Mouse (Mus musculus): ENCODE measurements around the gene Igfbp2. TPM values are rescaled to one million over a fixed set of nuclear protein-coding genes. Genes with fewer than 3 reads are reported as not detected.

The Igfbp2 gene
- 157 and 862 TPM in 2 replicates for polyA plus RNA-seq (2012; rRNA removed)

GRCm38 (mm10) chr1:72823751-72824706, at the start of gene Igfbp2:
Gene Igfbp2 (plus strand): TSS chr1:72824503.

DNA sequence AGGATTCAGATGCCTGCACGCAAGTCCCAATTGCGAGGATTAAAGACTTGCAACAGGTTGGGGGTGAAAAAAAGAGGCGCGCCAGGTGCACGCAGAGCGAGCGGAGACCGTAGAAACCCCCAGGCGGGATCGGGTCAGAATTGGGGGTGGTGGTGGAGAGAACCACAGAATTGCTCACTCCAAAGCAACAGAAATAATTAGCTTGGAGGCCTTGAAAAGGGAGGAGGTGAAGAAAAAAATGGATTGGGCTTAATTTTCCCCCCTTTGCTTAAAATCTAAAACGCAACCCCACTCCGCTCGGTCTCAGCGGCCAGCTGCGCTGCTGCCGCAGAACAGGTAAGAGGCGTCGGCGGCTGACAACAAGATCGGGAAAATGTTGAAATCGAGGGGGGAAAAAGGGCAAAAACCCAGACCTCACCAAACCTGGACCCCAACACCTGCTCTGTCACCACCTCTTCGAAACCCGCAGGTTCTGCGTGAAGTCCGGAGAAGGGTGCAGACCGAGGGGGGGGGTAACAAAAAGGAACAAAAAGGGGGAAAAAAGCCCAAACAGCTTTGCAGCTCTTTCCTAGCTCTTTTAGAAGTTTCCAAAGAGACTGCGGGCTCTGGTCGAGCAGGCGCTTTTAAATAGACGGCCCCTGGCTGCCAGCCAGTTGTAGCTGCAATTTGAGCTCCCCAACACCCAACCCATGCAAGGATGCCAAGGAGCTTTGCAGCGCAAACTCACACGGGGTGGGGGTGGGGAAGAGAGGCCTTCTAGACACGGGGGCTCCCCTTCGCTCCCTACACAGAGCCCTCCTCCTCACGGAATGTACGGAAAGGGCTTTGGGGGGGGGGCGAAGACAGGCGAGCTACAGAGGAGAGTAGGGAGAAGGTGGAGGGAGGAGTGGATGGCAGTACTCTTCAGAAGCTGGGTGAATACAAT, 50.2 kb downstream of the Igfbp2 start, which contains the start of gene Igfbp5:
Gene Igfbp5 (minus strand): TSS at position 598 of the 925 bp plus-strand sequence.

Other genes with a start within 250 kb of the Igfbp2 start
- 7.3 and 10.2 TPM in 2 replicates for gene Smarcal1, start 241.3 kb upstream of the Igfbp2 start, polyA plus RNA-seq (2012; rRNA removed)
- not detected in 2 replicates for gene Ankar, start 123.9 kb upstream of the Igfbp2 start, polyA plus RNA-seq (2012; rRNA removed)
- 123 and 130 TPM in 2 replicates for gene Rpl37a, start 113.2 kb upstream of the Igfbp2 start, polyA plus RNA-seq (2012; rRNA removed)
- gene Igfbp5, start 50.4 kb downstream of the Igfbp2 start, polyA plus RNA-seq (2012; rRNA removed), result 14.3 and 22.9 TPM in 2 replicates
- gene Tnp1, start 191.4 kb downstream of the Igfbp2 start, polyA plus RNA-seq (2012; rRNA removed), result not detected in 2 replicates

All from stomach, adult 2 months (tissue).